Mouse (Mus musculus): ENCODE measurements at regions not wholly inside any gene's neighbourhood (a gene's known extent, or its start where the extent isn't known, plus 50 kb on each side); places are given as distances from the start of the nearest gene placed in this dataset.

- Histone ChIP-seq H3K27me3 (ENCODE audit: control insufficient read depth, insufficient read depth, low read length) (no peaks in the 10 kb centered on the region), H3K27ac (ENCODE audit: control insufficient read depth, insufficient read depth, low read length) (no peak overlapping the region), H3K4me3 (ENCODE audit: control insufficient read depth, insufficient read depth, low read length) (no peak overlapping the region), H3K36me3 (ENCODE audit: control insufficient read depth, insufficient read depth, low read length) (no peaks in the 10 kb centered on the region), H3K4me1 (replicated peaks; ENCODE audit: control insufficient read depth, insufficient read depth, low read length) (no peaks in the 10 kb centered on the region)
- no peak for DNase-seq
- 96% methylated on average over 2 of the region's 2 CpGs for WGBS
- no peak for TF ChIP-seq POLR2A (IDR thresholded peaks at IDR 0.05; ENCODE audit: control insufficient read depth, extremely low read depth, insufficient read depth, low read length, poor library complexity)
- no peak for TF ChIP-seq CTCF (IDR thresholded peaks at IDR 0.05; ENCODE audit: borderline replicate concordance, control insufficient read depth, extremely low read depth, insufficient read depth, low read length, poor library complexity)
These were observed 169.6 kb upstream of the Tas2r134 start for GRCm38 (mm10) chr2:51457717-51458116.

GRCm38 (mm10) chr2:51452816-51453215 is 174.5 kb upstream of the Tas2r134 start:
- Histone ChIP-seq H3K4me1 (replicated peaks; ENCODE audit: control insufficient read depth, insufficient read depth, low read length) (no peaks in the 10 kb centered on the region), H3K27me3 (ENCODE audit: control insufficient read depth, insufficient read depth, low read length) (no peaks in the 10 kb centered on the region), H3K36me3 (ENCODE audit: control insufficient read depth, insufficient read depth, low read length) (no peaks in the 10 kb centered on the region), H3K27ac (ENCODE audit: control insufficient read depth, insufficient read depth, low read length) (no peak overlapping the region), H3K4me3 (ENCODE audit: control insufficient read depth, insufficient read depth, low read length) (no peak overlapping the region)
- WGBS, result 94% methylated on average over 7 of the region's 7 CpGs
- no peak for DNase-seq
- no peak for TF ChIP-seq POLR2A (IDR thresholded peaks at IDR 0.05; ENCODE audit: control insufficient read depth, extremely low read depth, insufficient read depth, low read length, poor library complexity)
- no peak for TF ChIP-seq CTCF (IDR thresholded peaks at IDR 0.05; ENCODE audit: borderline replicate concordance, control insufficient read depth, extremely low read depth, insufficient read depth, low read length, poor library complexity)

DNA sequence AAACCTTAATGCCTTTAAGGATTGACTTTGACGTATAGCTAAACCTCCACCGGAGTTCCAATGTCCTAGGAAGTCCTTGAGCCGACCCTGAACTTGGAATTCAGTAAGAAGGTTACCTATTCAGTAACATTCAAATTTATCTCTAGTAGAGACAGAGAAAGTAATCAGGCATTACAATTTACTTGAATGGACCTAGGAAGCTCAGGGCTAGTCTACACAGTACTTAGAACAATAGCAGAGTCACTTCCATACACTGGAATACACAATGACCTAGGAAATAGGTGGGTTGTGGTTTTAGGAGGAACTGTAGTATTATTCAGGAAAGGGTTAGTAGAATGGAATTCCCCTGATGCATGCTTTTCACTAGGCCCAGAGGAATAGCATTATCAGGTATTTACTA is 179.2 kb upstream of the Tas2r134 start:
- DNase-seq, result no peak
- 98% methylated on average over 3 of the region's 3 CpGs for WGBS
- no peak for TF ChIP-seq CTCF (IDR thresholded peaks at IDR 0.05; ENCODE audit: borderline replicate concordance, control insufficient read depth, extremely low read depth, insufficient read depth, low read length, poor library complexity)
- TF ChIP-seq POLR2A (IDR thresholded peaks at IDR 0.05; ENCODE audit: control insufficient read depth, extremely low read depth, insufficient read depth, low read length, poor library complexity), result no peak

DNA sequence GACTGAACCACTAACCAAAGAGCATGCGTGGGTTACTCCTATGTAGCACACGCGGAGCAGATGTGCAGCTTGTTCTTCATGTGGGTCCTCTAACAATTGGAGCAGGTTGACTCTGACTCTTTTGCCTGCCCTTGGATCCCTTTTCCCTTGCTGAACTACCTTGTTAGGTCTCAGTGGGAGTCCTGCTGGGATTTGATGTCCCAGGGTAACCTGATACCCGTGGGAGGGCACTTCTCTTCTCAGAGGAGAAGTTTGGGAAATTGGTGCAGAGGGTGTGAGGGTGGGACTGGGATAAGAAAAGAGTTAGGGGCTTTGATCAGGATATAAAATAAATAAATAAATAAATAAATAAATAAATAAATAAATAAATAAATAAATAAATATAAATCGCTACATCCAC is 179.7 kb upstream of the Tas2r134 start:
- TF ChIP-seq CTCF (IDR thresholded peaks at IDR 0.05; ENCODE audit: borderline replicate concordance, control insufficient read depth, extremely low read depth, insufficient read depth, low read length, poor library complexity) (no peak), POLR2A (IDR thresholded peaks at IDR 0.05; ENCODE audit: control insufficient read depth, extremely low read depth, insufficient read depth, low read length, poor library complexity) (no peak)
- H3K4me1 ChIP-seq (replicated peaks; ENCODE audit: control insufficient read depth, insufficient read depth, low read length), result no peaks in the 10 kb centered on the region
- no peak for DNase-seq
- H3K36me3 ChIP-seq (ENCODE audit: control insufficient read depth, insufficient read depth, low read length), result no peaks in the 10 kb centered on the region
- WGBS, result 95% methylated on average over 5 of the region's 5 CpGs
- no peaks in the 10 kb centered on the region for H3K27me3 ChIP-seq (ENCODE audit: control insufficient read depth, insufficient read depth, low read length)
- H3K4me3 ChIP-seq (ENCODE audit: control insufficient read depth, insufficient read depth, low read length), result no peak overlapping the region
- no peak overlapping the region for H3K27ac ChIP-seq (ENCODE audit: control insufficient read depth, insufficient read depth, low read length)

More for the DNA sequence above, 179.2 kb upstream of the Tas2r134 start:
- Histone ChIP-seq H3K4me1 (replicated peaks; ENCODE audit: control insufficient read depth, insufficient read depth, low read length) (no peaks in the 10 kb centered on the region), H3K36me3 (ENCODE audit: control insufficient read depth, insufficient read depth, low read length) (no peaks in the 10 kb centered on the region), H3K27me3 (ENCODE audit: control insufficient read depth, insufficient read depth, low read length) (no peaks in the 10 kb centered on the region), H3K27ac (ENCODE audit: control insufficient read depth, insufficient read depth, low read length) (no peak overlapping the region), H3K4me3 (ENCODE audit: control insufficient read depth, insufficient read depth, low read length) (no peak overlapping the region)

GRCm38 (mm10) chr2:51444386-51445080 is 182.8 kb upstream of the Tas2r134 start:
- Histone ChIP-seq H3K27ac (ENCODE audit: control insufficient read depth, insufficient read depth, low read length) (no peak overlapping the region), H3K4me1 (replicated peaks; ENCODE audit: control insufficient read depth, insufficient read depth, low read length) (no peaks in the 10 kb centered on the region), H3K4me3 (ENCODE audit: control insufficient read depth, insufficient read depth, low read length) (no peak overlapping the region), H3K27me3 (ENCODE audit: control insufficient read depth, insufficient read depth, low read length) (no peaks in the 10 kb centered on the region), H3K36me3 (ENCODE audit: control insufficient read depth, insufficient read depth, low read length) (no peaks in the 10 kb centered on the region)
- WGBS, result 87% methylated on average over 9 of the region's 9 CpGs
- no peak for TF ChIP-seq POLR2A (IDR thresholded peaks at IDR 0.05; ENCODE audit: control insufficient read depth, extremely low read depth, insufficient read depth, low read length, poor library complexity)
- no peak for TF ChIP-seq CTCF (IDR thresholded peaks at IDR 0.05; ENCODE audit: borderline replicate concordance, control insufficient read depth, extremely low read depth, insufficient read depth, low read length, poor library complexity)
- no peak for DNase-seq

GRCm38 (mm10) chr2:51443946-51444345 is 183.4 kb upstream of the Tas2r134 start:
- Histone ChIP-seq H3K4me1 (replicated peaks; ENCODE audit: control insufficient read depth, insufficient read depth, low read length) (no peaks in the 10 kb centered on the region), H3K27ac (ENCODE audit: control insufficient read depth, insufficient read depth, low read length) (no peak overlapping the region), H3K27me3 (ENCODE audit: control insufficient read depth, insufficient read depth, low read length) (no peaks in the 10 kb centered on the region), H3K36me3 (ENCODE audit: control insufficient read depth, insufficient read depth, low read length) (no peaks in the 10 kb centered on the region), H3K4me3 (ENCODE audit: control insufficient read depth, insufficient read depth, low read length) (no peak overlapping the region)
- no peak for DNase-seq
- TF ChIP-seq POLR2A (IDR thresholded peaks at IDR 0.05; ENCODE audit: control insufficient read depth, extremely low read depth, insufficient read depth, low read length, poor library complexity), result no peak
- no peak for TF ChIP-seq CTCF (IDR thresholded peaks at IDR 0.05; ENCODE audit: borderline replicate concordance, control insufficient read depth, extremely low read depth, insufficient read depth, low read length, poor library complexity)
- WGBS, result 92% methylated on average over 3 of the region's 3 CpGs

DNA sequence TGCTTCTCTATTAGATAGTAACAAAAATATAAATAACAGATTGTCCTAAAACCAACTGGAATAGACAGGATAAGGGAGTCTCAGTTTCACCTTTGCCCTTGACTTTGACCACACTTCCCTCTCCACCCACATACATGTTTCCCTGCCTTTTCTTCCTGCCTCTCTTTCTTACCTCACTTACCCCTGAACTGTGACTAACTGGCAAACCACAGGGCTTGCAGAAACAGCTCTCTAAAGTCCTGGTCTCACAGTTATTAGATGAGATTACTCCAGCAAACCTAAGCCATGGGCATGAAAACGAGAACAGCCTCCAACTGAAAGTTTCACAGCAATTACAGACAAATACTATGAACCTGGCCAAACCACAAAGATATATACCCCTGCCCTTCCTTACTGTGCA is 188.3 kb upstream of the Tas2r134 start:
- no peak for DNase-seq
- 3% methylated on average over 1 of the region's 1 CpGs for WGBS
- H3K4me3 ChIP-seq (ENCODE audit: control insufficient read depth, insufficient read depth, low read length), result no peak overlapping the region
- H3K27me3 ChIP-seq (ENCODE audit: control insufficient read depth, insufficient read depth, low read length), result no peaks in the 10 kb centered on the region
- no peaks in the 10 kb centered on the region for H3K4me1 ChIP-seq (replicated peaks; ENCODE audit: control insufficient read depth, insufficient read depth, low read length)
- no peak overlapping the region for H3K27ac ChIP-seq (ENCODE audit: control insufficient read depth, insufficient read depth, low read length)
- TF ChIP-seq POLR2A (IDR thresholded peaks at IDR 0.05; ENCODE audit: control insufficient read depth, extremely low read depth, insufficient read depth, low read length, poor library complexity), result no peak
- TF ChIP-seq CTCF (IDR thresholded peaks at IDR 0.05; ENCODE audit: borderline replicate concordance, control insufficient read depth, extremely low read depth, insufficient read depth, low read length, poor library complexity), result no peak
- H3K36me3 ChIP-seq (ENCODE audit: control insufficient read depth, insufficient read depth, low read length), result no peaks in the 10 kb centered on the region

All from thymus, adult 2 months (tissue).